Mouse (Mus musculus): ENCODE measurements at regions not wholly inside any gene's neighbourhood (a gene's known extent, or its start where the extent isn't known, plus 50 kb on each side); places are given as distances from the start of the nearest gene placed in this dataset.

DNA sequence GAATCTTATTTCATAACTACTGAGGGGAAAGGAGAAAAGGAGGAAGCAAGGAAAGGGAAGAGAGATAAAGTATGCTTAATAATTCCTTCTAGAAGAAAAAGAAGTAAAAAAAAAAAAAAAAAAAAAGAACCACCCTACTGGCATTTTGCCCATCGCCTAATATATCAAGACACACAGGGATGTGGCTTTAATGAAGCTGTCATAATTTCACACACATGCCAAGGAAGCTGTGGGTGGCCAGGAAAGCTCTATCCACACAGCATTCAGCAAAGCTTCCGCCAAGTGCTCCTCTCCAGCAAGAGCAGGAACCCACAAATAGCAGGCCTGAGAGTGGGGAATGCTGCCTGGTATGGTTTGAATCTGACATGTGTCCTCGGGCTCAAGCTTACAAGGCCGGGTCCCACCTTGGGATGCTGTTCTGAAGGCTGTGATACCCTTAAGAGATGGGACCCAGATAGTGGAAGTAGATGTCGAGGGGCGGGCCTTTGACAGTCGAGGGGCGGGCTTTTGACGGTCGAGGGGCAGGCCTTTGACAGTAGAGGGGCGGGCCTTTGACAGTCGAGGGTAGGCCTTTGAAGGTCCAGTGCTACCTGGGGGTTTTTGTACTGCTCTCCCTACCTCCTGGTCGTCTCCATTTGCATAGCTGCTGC is 98.7 kb downstream of the Cdc5l start:
- 54% methylated on average over 13 of the region's 13 CpGs for WGBS
- H3K4me2 ChIP-seq (ENCODE audit: low read depth, low read length) = no peak overlapping the region
- no peak overlapping the region for H3K4me3 ChIP-seq (ENCODE audit: low read depth, low read length)
- DNase-seq (ENCODE audit: low spot score) (no peak), ATAC-seq (ENCODE audit: insufficient read depth, low read depth) (no peak)
- H3K9ac ChIP-seq (replicated peaks; ENCODE audit: low read depth, low read length) = no peak overlapping the region
- H3K27me3 ChIP-seq (ENCODE audit: control insufficient read depth, insufficient read depth, low read length) = 0 out of 2 replicates have a peak, but pooled peaks cover 4% of the 10 kb centered on the region
- no peak overlapping the region for H3K27ac ChIP-seq (ENCODE audit: low read depth)
- TF ChIP-seq EP300 (IDR thresholded peaks at IDR 0.05; ENCODE audit: low read depth) (no peak), CTCF (IDR thresholded peaks at IDR 0.05; ENCODE audit: low read depth) (no peak)
- no peaks in the 10 kb centered on the region for H3K9me3 ChIP-seq (replicated peaks; ENCODE audit: control insufficient read depth, low read length)
- H3K36me3 ChIP-seq (replicated peaks; ENCODE audit: control insufficient read depth, insufficient read depth, low read length) = no peaks in the 10 kb centered on the region
- no peaks in the 10 kb centered on the region for H3K4me1 ChIP-seq (ENCODE audit: control insufficient read depth, insufficient read depth)

- no peaks in the 10 kb centered on the region for H3K36me3 ChIP-seq (replicated peaks; ENCODE audit: control insufficient read depth, insufficient read depth, low read length)
- H3K4me2 ChIP-seq (ENCODE audit: low read depth, low read length) = no peak overlapping the region
- no peak overlapping the region for H3K9ac ChIP-seq (replicated peaks; ENCODE audit: low read depth, low read length)
- no peaks in the 10 kb centered on the region for H3K4me1 ChIP-seq (ENCODE audit: control insufficient read depth, insufficient read depth)
- 79% methylated on average over 12 of the region's 12 CpGs for WGBS
- no peak for DNase-seq (ENCODE audit: low spot score)
- TF ChIP-seq EP300 (IDR thresholded peaks at IDR 0.05; ENCODE audit: low read depth) (no peak), CTCF (IDR thresholded peaks at IDR 0.05; ENCODE audit: low read depth) (no peak)
- H3K27me3 ChIP-seq (ENCODE audit: control insufficient read depth, insufficient read depth, low read length) = no peaks in the 10 kb centered on the region
- no peaks in the 10 kb centered on the region for H3K9me3 ChIP-seq (replicated peaks; ENCODE audit: control insufficient read depth, low read length)
- no peak overlapping the region for H3K27ac ChIP-seq (ENCODE audit: low read depth)
- no peak for ATAC-seq (ENCODE audit: insufficient read depth, low read depth)
- H3K4me3 ChIP-seq (ENCODE audit: low read depth, low read length) = no peak overlapping the region
These were observed 101.2 kb downstream of the Cdc5l start for GRCm38 (mm10) chr17:45332321-45332720.

DNA sequence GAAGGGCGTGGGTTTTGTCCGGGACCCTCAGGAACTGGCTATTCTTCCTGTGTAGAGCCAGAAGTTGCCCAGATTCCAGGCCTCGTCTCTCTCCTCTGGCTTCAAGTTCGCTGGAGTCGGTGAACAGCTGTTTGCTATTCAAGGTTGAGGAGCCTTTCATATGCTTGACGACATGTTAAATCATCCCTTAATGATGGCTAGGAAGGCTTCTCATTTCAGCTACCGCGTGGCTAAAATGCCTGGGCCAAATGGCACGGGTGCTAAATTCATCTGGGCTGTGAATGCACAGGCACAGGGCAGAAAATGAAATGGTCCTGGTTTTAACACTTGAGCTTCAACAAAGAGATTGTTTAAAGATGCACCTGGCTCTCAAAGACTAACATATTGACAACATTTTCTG is 104.3 kb downstream of the Cdc5l start:
- no peaks in the 10 kb centered on the region for H3K4me1 ChIP-seq (ENCODE audit: control insufficient read depth, insufficient read depth)
- no peaks in the 10 kb centered on the region for H3K9me3 ChIP-seq (replicated peaks; ENCODE audit: control insufficient read depth, low read length)
- ATAC-seq (ENCODE audit: insufficient read depth, low read depth) (no peak), DNase-seq (ENCODE audit: low spot score) (no peak)
- H3K4me3 ChIP-seq (ENCODE audit: low read depth, low read length) = no peak overlapping the region
- WGBS = 72% methylated on average over 9 of the region's 9 CpGs
- no peaks in the 10 kb centered on the region for H3K27me3 ChIP-seq (ENCODE audit: control insufficient read depth, insufficient read depth, low read length)
- H3K9ac ChIP-seq (replicated peaks; ENCODE audit: low read depth, low read length) = no peak overlapping the region
- H3K27ac ChIP-seq (ENCODE audit: low read depth) = no peak overlapping the region
- no peak overlapping the region for H3K4me2 ChIP-seq (ENCODE audit: low read depth, low read length)
- H3K36me3 ChIP-seq (replicated peaks; ENCODE audit: control insufficient read depth, insufficient read depth, low read length) = no peaks in the 10 kb centered on the region
- TF ChIP-seq CTCF (IDR thresholded peaks at IDR 0.05; ENCODE audit: low read depth) (no peak), EP300 (IDR thresholded peaks at IDR 0.05; ENCODE audit: low read depth) (no peak)

- Histone ChIP-seq H3K27me3 (ENCODE audit: control insufficient read depth, insufficient read depth, low read length) (no peaks in the 10 kb centered on the region), H3K9me3 (replicated peaks; ENCODE audit: control insufficient read depth, low read length) (no peaks in the 10 kb centered on the region), H3K27ac (ENCODE audit: low read depth) (no peak overlapping the region), H3K4me2 (ENCODE audit: low read depth, low read length) (no peak overlapping the region), H3K36me3 (replicated peaks; ENCODE audit: control insufficient read depth, insufficient read depth, low read length) (no peaks in the 10 kb centered on the region), H3K4me1 (ENCODE audit: control insufficient read depth, insufficient read depth) (no peaks in the 10 kb centered on the region), H3K9ac (replicated peaks; ENCODE audit: low read depth, low read length) (no peak overlapping the region), H3K4me3 (ENCODE audit: low read depth, low read length) (no peak overlapping the region)
- ATAC-seq (ENCODE audit: insufficient read depth, low read depth) (no peak), DNase-seq (ENCODE audit: low spot score) (no peak)
- 78% methylated on average over 10 of the region's 10 CpGs for WGBS
- TF ChIP-seq EP300 (IDR thresholded peaks at IDR 0.05; ENCODE audit: low read depth) (no peak), CTCF (IDR thresholded peaks at IDR 0.05; ENCODE audit: low read depth) (no peak)
These were observed 106.8 kb downstream of the Cdc5l start for GRCm38 (mm10) chr17:45326726-45327125.

- 70% methylated on average over 7 of the region's 7 CpGs for WGBS
- no peak overlapping the region for H3K4me3 ChIP-seq (ENCODE audit: low read depth, low read length)
- DNase-seq (ENCODE audit: low spot score) (no peak), ATAC-seq (ENCODE audit: insufficient read depth, low read depth) (no peak)
- H3K27me3 ChIP-seq (ENCODE audit: control insufficient read depth, insufficient read depth, low read length) = no peaks in the 10 kb centered on the region
- H3K9ac ChIP-seq (replicated peaks; ENCODE audit: low read depth, low read length) = no peak overlapping the region
- H3K27ac ChIP-seq (ENCODE audit: low read depth) = no peak overlapping the region
- H3K4me1 ChIP-seq (ENCODE audit: control insufficient read depth, insufficient read depth) = no peaks in the 10 kb centered on the region
- no peak for TF ChIP-seq CTCF (IDR thresholded peaks at IDR 0.05; ENCODE audit: low read depth)
- TF ChIP-seq EP300 (IDR thresholded peaks at IDR 0.05; ENCODE audit: low read depth) = no peak
- H3K4me2 ChIP-seq (ENCODE audit: low read depth, low read length) = no peak overlapping the region
- no peaks in the 10 kb centered on the region for H3K9me3 ChIP-seq (replicated peaks; ENCODE audit: control insufficient read depth, low read length)
- H3K36me3 ChIP-seq (replicated peaks; ENCODE audit: control insufficient read depth, insufficient read depth, low read length) = no peaks in the 10 kb centered on the region
These were observed 107.4 kb downstream of the Cdc5l start for GRCm38 (mm10) chr17:45326173-45326572.

GRCm38 (mm10) chr17:45322842-45323241 is 110.7 kb downstream of the Cdc5l start:
- Histone ChIP-seq H3K27me3 (ENCODE audit: control insufficient read depth, insufficient read depth, low read length) (0 out of 2 replicates have a peak, but pooled peaks cover 5% of the 10 kb centered on the region), H3K4me3 (ENCODE audit: low read depth, low read length) (no peak overlapping the region), H3K36me3 (replicated peaks; ENCODE audit: control insufficient read depth, insufficient read depth, low read length) (no peaks in the 10 kb centered on the region), H3K4me1 (ENCODE audit: control insufficient read depth, insufficient read depth) (no peaks in the 10 kb centered on the region), H3K9ac (replicated peaks; ENCODE audit: low read depth, low read length) (no peak overlapping the region), H3K9me3 (replicated peaks; ENCODE audit: control insufficient read depth, low read length) (no peaks in the 10 kb centered on the region), H3K27ac (ENCODE audit: low read depth) (no peak overlapping the region), H3K4me2 (ENCODE audit: low read depth, low read length) (no peak overlapping the region)
- DNase-seq (ENCODE audit: low spot score) (no peak), ATAC-seq (ENCODE audit: insufficient read depth, low read depth) (no peak)
- TF ChIP-seq CTCF (IDR thresholded peaks at IDR 0.05; ENCODE audit: low read depth) = no peak
- TF ChIP-seq EP300 (IDR thresholded peaks at IDR 0.05; ENCODE audit: low read depth) = no peak
- WGBS = 52% methylated on average over 8 of the region's 8 CpGs
